Mouse (Mus musculus): Measurements from ENCODE around the gene Fbxo44. TPM values are rescaled to one million over a fixed set of nuclear protein-coding genes. Genes with fewer than 3 reads are reported as not detected.
"Not testable (repeated sequence)": the region's sequence is repeated elsewhere in the genome, so short reads cannot be mapped to it uniquely, and the experiment has no call there.

The Fbxo44 gene
- total and polyA plus RNA-seq, 3 experiments, result 2.3 to 6.2 TPM; not detected in 1

DNA sequence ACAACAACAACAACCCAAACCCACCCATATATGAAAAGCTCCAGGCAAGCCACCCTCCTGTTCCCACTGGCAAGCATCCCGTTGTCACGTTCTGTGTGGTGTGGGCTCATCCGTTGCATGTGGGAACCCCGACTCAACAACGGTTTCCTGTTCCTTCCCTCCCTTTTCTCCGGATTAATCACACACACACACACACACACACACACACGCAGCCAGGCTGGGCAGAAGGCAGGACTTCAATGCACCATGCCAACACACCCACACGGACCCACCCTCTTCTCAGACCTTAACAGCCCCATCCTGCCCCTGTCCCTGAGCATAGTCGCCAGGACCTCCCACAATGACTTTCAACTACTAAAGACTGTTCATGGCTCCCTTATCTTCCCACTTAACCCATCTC is 39.7 kb downstream of the Fbxo44 start:
- Histone ChIP-seq H3K27ac (ENCODE audit: control insufficient read depth, low read depth, low read length) (no peak overlapping the region), H3K9me3 (replicated peaks; ENCODE audit: insufficient read depth, low read length) (no peaks in the 10 kb centered on the region), H3K27me3 (ENCODE audit: control insufficient read depth in 1 of 2, insufficient read depth in 2 of 2, low read length in 2 of 2) (peaks cover 0 to 3% of the 10 kb centered on the region in 2 experiments; a peak in 2 of 4 replicates), H3K79me2 (ENCODE audit: control insufficient read depth, insufficient read depth, low read length, poor library complexity) (no peaks in the 10 kb centered on the region), H3K4me3 (ENCODE audit: control insufficient read depth in 1 of 2, insufficient read depth in 1 of 2, low read depth in 2 of 2, low read length in 2 of 2) (no peak overlapping the region), H3K36me3 (ENCODE audit: control insufficient read depth in 1 of 2, insufficient read depth in 2 of 2, low read length in 2 of 2) (no peaks in the 10 kb centered on the region; a peak in 1 of 4 replicates), H3K9ac (ENCODE audit: control insufficient read depth, low read depth, low read length, poor library complexity, severe bottlenecking) (no peak overlapping the region), H3K4me1 (ENCODE audit: control insufficient read depth in 1 of 2, insufficient read depth in 2 of 2, low read length in 2 of 2) (peaks cover 0 to 5% of the 10 kb centered on the region in 2 experiments; a peak in 2 of 4 replicates)
- no peak for DNase-seq (ENCODE audit: low read depth, low spot score)
- TF ChIP-seq GATA1 (IDR thresholded peaks at IDR 0.05; ENCODE audit: low read depth, low read length) (no peak), USF1 (IDR thresholded peaks at IDR 0.05; ENCODE audit: low read depth, low read length) (no peak), MAX (IDR thresholded peaks at IDR 0.05; ENCODE audit: low read length) (no peak), ZNF384 (IDR thresholded peaks at IDR 0.05; ENCODE audit: low read depth, low read length) (no peak), MXI1 (IDR thresholded peaks at IDR 0.05; ENCODE audit: low read depth, low read length) (no peak), ZMIZ1 (IDR thresholded peaks at IDR 0.05; ENCODE audit: low read depth, low read length) (no peak), HCFC1 (IDR thresholded peaks at IDR 0.05; ENCODE audit: low read depth, low read length) (no peak)

DNA sequence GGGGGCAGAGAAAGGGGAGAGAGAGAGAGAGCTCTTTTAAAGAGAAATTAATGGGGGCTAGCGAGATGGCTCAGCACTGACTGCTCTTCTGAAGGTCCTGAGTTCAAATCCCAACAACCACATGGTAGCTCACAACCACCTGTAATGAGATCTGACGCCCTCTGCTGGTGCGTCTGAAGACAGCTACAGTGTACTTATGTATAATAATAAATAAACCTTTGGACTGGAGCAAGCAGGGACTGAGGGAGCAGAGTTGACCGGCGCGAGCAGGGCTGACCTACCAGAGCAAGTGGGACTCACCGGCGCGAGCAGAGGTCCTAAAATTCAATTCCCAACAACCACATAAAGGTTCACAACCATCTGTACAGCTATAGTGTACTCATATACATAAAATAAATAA is 40.7 kb downstream of the Fbxo44 start:
- not testable (repeated sequence) for H3K79me2 ChIP-seq (ENCODE audit: control insufficient read depth, insufficient read depth, low read length, poor library complexity); H3K4me3 ChIP-seq (ENCODE audit: control insufficient read depth in 1 of 2, insufficient read depth in 1 of 2, low read depth in 2 of 2, low read length in 2 of 2); H3K9ac ChIP-seq (ENCODE audit: control insufficient read depth, low read depth, low read length, poor library complexity, severe bottlenecking); H3K4me1 ChIP-seq (ENCODE audit: control insufficient read depth in 1 of 2, insufficient read depth in 2 of 2, low read length in 2 of 2); DNase-seq (ENCODE audit: low read depth, low spot score); H3K9me3 ChIP-seq (replicated peaks; ENCODE audit: insufficient read depth, low read length); H3K36me3 ChIP-seq (ENCODE audit: control insufficient read depth in 1 of 2, insufficient read depth in 2 of 2, low read length in 2 of 2); H3K27ac ChIP-seq (ENCODE audit: control insufficient read depth, low read depth, low read length); H3K27me3 ChIP-seq (ENCODE audit: control insufficient read depth in 1 of 2, insufficient read depth in 2 of 2, low read length in 2 of 2)
- TF ChIP-seq CTCF (IDR thresholded peaks at IDR 0.05 in 2 of 3, conservative IDR thresholded peaks at IDR 0.05 in 1 of 3; ENCODE audit: control insufficient read depth in 1 of 3, insufficient read depth in 1 of 3, low read depth in 2 of 3, low read length in 3 of 3, poor library complexity in 1 of 3, severe bottlenecking in 1 of 3), result peak in 1 of 3 experiments; percentile 7; a peak in 1 of 6 replicates

DNA sequence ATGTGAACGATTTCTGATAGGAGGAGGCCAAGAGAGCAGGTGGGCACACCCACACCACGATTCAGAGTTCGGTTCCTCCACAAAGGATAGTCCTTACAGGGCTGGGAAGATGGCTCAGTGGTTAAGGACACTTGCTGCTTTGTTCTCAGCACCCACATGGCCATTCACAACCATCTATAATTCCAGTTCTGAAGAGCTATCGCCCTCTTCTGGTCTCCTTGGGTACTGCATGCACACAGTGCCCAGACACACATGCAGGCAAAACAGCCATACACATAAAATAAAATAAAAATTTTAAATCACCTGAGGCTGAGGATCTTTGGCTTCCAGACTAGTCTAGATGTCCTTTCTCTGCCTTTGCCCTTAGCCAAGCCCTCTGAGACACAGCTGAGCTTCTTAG is 42.9 kb downstream of the Fbxo44 start:
- Histone ChIP-seq H3K27me3 (ENCODE audit: control insufficient read depth in 1 of 2, insufficient read depth in 2 of 2, low read length in 2 of 2) (no peaks in the 10 kb centered on the region), H3K79me2 (ENCODE audit: control insufficient read depth, insufficient read depth, low read length, poor library complexity) (no peaks in the 10 kb centered on the region), H3K27ac (ENCODE audit: control insufficient read depth, low read depth, low read length) (no peak overlapping the region), H3K4me1 (ENCODE audit: control insufficient read depth in 1 of 2, insufficient read depth in 2 of 2, low read length in 2 of 2) (peaks cover 0 to 5% of the 10 kb centered on the region in 2 experiments; a peak in 2 of 4 replicates), H3K4me3 (ENCODE audit: control insufficient read depth in 1 of 2, insufficient read depth in 1 of 2, low read depth in 2 of 2, low read length in 2 of 2) (no peak overlapping the region), H3K9ac (ENCODE audit: control insufficient read depth, low read depth, low read length, poor library complexity, severe bottlenecking) (no peak overlapping the region), H3K36me3 (ENCODE audit: control insufficient read depth in 1 of 2, insufficient read depth in 2 of 2, low read length in 2 of 2) (no peaks in the 10 kb centered on the region; a peak in 1 of 4 replicates), H3K9me3 (replicated peaks; ENCODE audit: insufficient read depth, low read length) (no peaks in the 10 kb centered on the region)
- TF ChIP-seq SMC3 (IDR thresholded peaks at IDR 0.05; ENCODE audit: low read depth, low read length) (no peak), POLR2AphosphoS2 (IDR thresholded peaks at IDR 0.05; ENCODE audit: low read length) (no peak), GABPA (IDR thresholded peaks at IDR 0.05; ENCODE audit: low read depth, low read length) (no peak), USF1 (IDR thresholded peaks at IDR 0.05; ENCODE audit: low read depth, low read length) (no peak), RCOR1 (IDR thresholded peaks at IDR 0.05; ENCODE audit: low read depth, low read length) (no peak), USF2 (IDR thresholded peaks at IDR 0.05; ENCODE audit: borderline replicate concordance in 1 of 2, insufficient read depth in 1 of 2, low read depth in 1 of 2, low read length in 2 of 2) (no peak), MYB (IDR thresholded peaks at IDR 0.05; ENCODE audit: low read depth, low read length) (no peak), MAZ (IDR thresholded peaks at IDR 0.05; ENCODE audit: low read depth, low read length) (no peak), HCFC1 (IDR thresholded peaks at IDR 0.05; ENCODE audit: low read depth, low read length) (no peak), TAL1 (IDR thresholded peaks at IDR 0.05; ENCODE audit: low read length) (no peak), CTCF (IDR thresholded peaks at IDR 0.05 in 2 of 3, conservative IDR thresholded peaks at IDR 0.05 in 1 of 3; ENCODE audit: control insufficient read depth in 1 of 3, insufficient read depth in 1 of 3, low read depth in 2 of 3, low read length in 3 of 3, poor library complexity in 1 of 3, severe bottlenecking in 1 of 3) (peak; percentile 48 to 67 (median 50)), MAX (IDR thresholded peaks at IDR 0.05; ENCODE audit: low read length) (no peak), NRF1 (IDR thresholded peaks at IDR 0.05; ENCODE audit: insufficient read depth, low read depth, low read length, poor library complexity, severe bottlenecking) (no peak), MAFK (IDR thresholded peaks at IDR 0.05; ENCODE audit: borderline replicate concordance, low read depth, low read length) (no peak), MXI1 (IDR thresholded peaks at IDR 0.05; ENCODE audit: low read depth, low read length) (no peak), RAD21 (IDR thresholded peaks at IDR 0.05; ENCODE audit: low read depth, low read length) (peak; percentile 5)
- DNase-seq (ENCODE audit: low read depth, low spot score), result peak; percentile 52
